Mouse (Mus musculus): ENCODE data around the gene Uba2.

DNA sequence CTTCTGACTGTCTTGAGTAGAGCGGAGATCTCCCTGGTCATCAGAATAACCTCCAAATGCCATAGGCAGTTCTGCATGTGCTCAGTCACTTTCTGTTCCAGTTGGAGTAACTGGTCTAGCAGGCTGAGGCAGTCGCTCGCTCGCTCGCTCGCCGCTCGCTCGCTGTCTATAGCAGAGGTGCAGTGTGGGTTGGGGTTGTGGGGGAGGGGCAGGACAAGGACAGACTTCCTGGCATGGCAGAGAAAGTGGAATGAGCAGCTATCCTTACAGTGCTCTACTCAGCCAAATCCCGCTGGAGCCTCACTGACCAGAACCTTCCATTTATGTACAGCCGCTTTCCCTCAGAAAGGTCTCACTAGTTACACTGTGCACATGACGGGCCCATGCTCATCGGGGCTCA is 14.0 kb upstream of the Uba2 start:
- TF ChIP-seq CTCF (IDR thresholded peaks at IDR 0.05; ENCODE audit: insufficient read depth, low read length), result no peak
- no peak for TF ChIP-seq POLR2A (IDR thresholded peaks at IDR 0.05; ENCODE audit: borderline replicate concordance, extremely low read depth, low read depth, low read length)
